Mouse (Mus musculus): ENCODE results near the gene Olfr801. TPM values are rescaled to one million over a fixed set of nuclear protein-coding genes. Genes with fewer than 3 reads are reported as not detected.

Olfr801 gene
- polyA plus RNA-seq, 1 experiment, result not detected

DNA sequence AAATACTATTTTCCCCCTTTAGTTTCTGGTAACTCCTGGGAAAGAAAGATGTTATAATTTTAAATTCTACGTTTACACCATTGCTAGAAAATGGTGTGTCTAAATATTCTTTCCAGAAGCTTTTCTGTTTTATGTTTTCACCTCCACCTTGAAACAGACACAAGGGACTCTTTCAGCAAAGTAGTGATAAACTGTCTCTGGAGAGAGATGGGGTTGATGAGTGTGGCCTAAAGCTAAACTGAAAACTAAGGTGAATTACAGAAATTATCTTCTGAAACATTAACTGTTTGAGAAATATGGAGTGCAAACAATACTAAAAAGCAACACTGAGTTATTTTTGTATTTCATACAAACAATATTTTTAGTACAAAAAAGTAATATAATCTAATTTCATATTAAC, 45.8 kb downstream of the Olfr801 start, which contains the start of gene Olfr798:
Gene Olfr798, minus strand, starts transcription at position 101 of the 400 bp plus-strand sequence.
- WGBS, result 68% methylated on average over 1 of the region's 1 CpGs
- TF ChIP-seq CTCF (IDR thresholded peaks at IDR 0.05; ENCODE audit: extremely low read depth, insufficient read depth, insufficient read length, insufficient replicate concordance) (no peak), POLR2A (IDR thresholded peaks at IDR 0.05; ENCODE audit: low read depth, low read length) (no peak)
- H3K4me3 ChIP-seq (ENCODE audit: extremely low read depth, insufficient read depth, insufficient read length), result no peak within 1 kb of the TSS
- H3K36me3 ChIP-seq (ENCODE audit: control insufficient read depth, insufficient read depth, low read length), result no peaks in the 10 kb centered on the region
- H3K4me1 ChIP-seq (ENCODE audit: control insufficient read depth, insufficient read depth, insufficient read length), result no peaks in the 10 kb centered on the region
- no peak for DNase-seq (ENCODE audit: low read depth in 1 of 2, low spot score in 2 of 2)
- H3K27ac ChIP-seq (ENCODE audit: insufficient read depth, low read length), result no peak within 1 kb of the TSS
- no peaks in the 10 kb centered on the region for H3K27me3 ChIP-seq (ENCODE audit: control insufficient read depth, insufficient read depth, low read length)

GRCm38 (mm10) chr10:129623251-129623650, 50.4 kb downstream of the Olfr801 start:
- no peaks in the 10 kb centered on the region for H3K4me1 ChIP-seq (ENCODE audit: control insufficient read depth, insufficient read depth, insufficient read length)
- TF ChIP-seq POLR2A (IDR thresholded peaks at IDR 0.05; ENCODE audit: low read depth, low read length) (no peak), CTCF (IDR thresholded peaks at IDR 0.05; ENCODE audit: extremely low read depth, insufficient read depth, insufficient read length, insufficient replicate concordance) (no peak)
- no peaks in the 10 kb centered on the region for H3K36me3 ChIP-seq (ENCODE audit: control insufficient read depth, insufficient read depth, low read length)
- no peak for DNase-seq (ENCODE audit: low read depth in 1 of 2, low spot score in 2 of 2)
- H3K27ac ChIP-seq (ENCODE audit: insufficient read depth, low read length), result no peak overlapping the region
- no peak overlapping the region for H3K4me3 ChIP-seq (ENCODE audit: extremely low read depth, insufficient read depth, insufficient read length)
- no peaks in the 10 kb centered on the region for H3K27me3 ChIP-seq (ENCODE audit: control insufficient read depth, insufficient read depth, low read length)

DNA sequence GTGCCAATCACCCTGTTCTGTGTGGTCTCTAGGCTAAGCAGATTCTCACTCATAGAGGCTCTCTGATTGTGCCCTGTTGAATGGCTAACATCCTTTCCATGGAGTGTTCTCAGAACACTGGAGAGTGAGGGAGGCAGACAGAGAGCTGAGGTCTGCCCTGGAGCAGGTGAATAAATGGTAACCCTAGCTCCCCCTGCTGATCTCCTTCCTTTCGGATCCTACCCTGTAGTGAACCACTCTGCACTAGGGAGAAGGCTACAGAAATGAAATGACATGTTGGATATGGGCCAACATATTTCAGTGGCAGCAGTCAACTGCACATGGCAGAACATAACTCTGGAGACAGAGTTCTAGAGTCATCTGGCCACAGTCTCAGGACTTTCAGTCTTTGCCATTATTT, 51.9 kb downstream of the Olfr801 start:
- no peaks in the 10 kb centered on the region for H3K36me3 ChIP-seq (ENCODE audit: control insufficient read depth, insufficient read depth, low read length)
- WGBS, result 26% methylated on average over 1 of the region's 1 CpGs
- no peak for TF ChIP-seq CTCF (IDR thresholded peaks at IDR 0.05; ENCODE audit: extremely low read depth, insufficient read depth, insufficient read length, insufficient replicate concordance)
- no peak for TF ChIP-seq POLR2A (IDR thresholded peaks at IDR 0.05; ENCODE audit: low read depth, low read length)

More for the DNA sequence above, 51.9 kb downstream of the Olfr801 start:
- Histone ChIP-seq H3K4me3 (ENCODE audit: extremely low read depth, insufficient read depth, insufficient read length) (no peak overlapping the region), H3K4me1 (ENCODE audit: control insufficient read depth, insufficient read depth, insufficient read length) (no peaks in the 10 kb centered on the region), H3K27ac (ENCODE audit: insufficient read depth, low read length) (no peak overlapping the region), H3K27me3 (ENCODE audit: control insufficient read depth, insufficient read depth, low read length) (no peaks in the 10 kb centered on the region)
- no peak for DNase-seq (ENCODE audit: low read depth in 1 of 2, low spot score in 2 of 2)

Other genes with a start within 250 kb of the Olfr801 start
- gene Olfr786, start 246.6 kb downstream of the Olfr801 start, polyA plus RNA-seq (2012; rRNA removed), result not detected in 2 replicates
- not detected in 2 replicates for gene Olfr787, start 212.0 kb downstream of the Olfr801 start, polyA plus RNA-seq (2012; rRNA removed)
- gene Olfr788, start 202.9 kb downstream of the Olfr801 start, polyA plus RNA-seq (2012; rRNA removed), result not detected in 2 replicates
- not detected in 2 replicates for gene Olfr789, start 189.1 kb downstream of the Olfr801 start, polyA plus RNA-seq (2012; rRNA removed)
- not detected in 2 replicates for gene Olfr790, start 175.4 kb downstream of the Olfr801 start, polyA plus RNA-seq (2012; rRNA removed)
- not detected in 2 replicates for gene Olfr791, start 152.1 kb downstream of the Olfr801 start, polyA plus RNA-seq (2012; rRNA removed)
- not detected in 2 replicates for gene Olfr792, start 134.7 kb downstream of the Olfr801 start, polyA plus RNA-seq (2012; rRNA removed)
- gene Olfr794, start 106.2 kb downstream of the Olfr801 start, polyA plus RNA-seq (2012; rRNA removed), result not detected in 2 replicates
- gene Olfr796, start 61.3 kb downstream of the Olfr801 start, polyA plus RNA-seq (2012; rRNA removed), result not detected in 2 replicates
- not detected in 2 replicates for gene Olfr798, start 45.9 kb downstream of the Olfr801 start, polyA plus RNA-seq (2012; rRNA removed)
- gene Olfr799, start 36.4 kb downstream of the Olfr801 start, polyA plus RNA-seq (2012; rRNA removed), result not detected in 2 replicates
- not detected in 2 replicates for gene Olfr800, start 16.2 kb downstream of the Olfr801 start, polyA plus RNA-seq (2012; rRNA removed)
- not detected in 2 replicates for gene Olfr802, start 14.3 kb upstream of the Olfr801 start, polyA plus RNA-seq (2012; rRNA removed)
- gene Olfr803, start 20.4 kb upstream of the Olfr801 start, polyA plus RNA-seq (2012; rRNA removed), result not detected in 2 replicates
- not detected in 2 replicates for gene Olfr804, start 29.3 kb upstream of the Olfr801 start, polyA plus RNA-seq (2012; rRNA removed)
- not detected in 2 replicates for gene Olfr805, start 55.5 kb upstream of the Olfr801 start, polyA plus RNA-seq (2012; rRNA removed)
- not detected in 2 replicates for gene Olfr806, start 68.1 kb upstream of the Olfr801 start, polyA plus RNA-seq (2012; rRNA removed)
- not detected in 2 replicates for gene Olfr807, start 83.9 kb upstream of the Olfr801 start, polyA plus RNA-seq (2012; rRNA removed)
- gene Olfr808, start 91.6 kb upstream of the Olfr801 start, polyA plus RNA-seq (2012; rRNA removed), result not detected in 2 replicates
- not detected in 2 replicates for gene Olfr809, start 100.8 kb upstream of the Olfr801 start, polyA plus RNA-seq (2012; rRNA removed)
- gene Olfr810, start 121.1 kb upstream of the Olfr801 start, polyA plus RNA-seq (2012; rRNA removed), result not detected in 2 replicates
- not detected in 2 replicates for gene Olfr811, start 130.5 kb upstream of the Olfr801 start, polyA plus RNA-seq (2012; rRNA removed)
- gene Olfr812, start 172.2 kb upstream of the Olfr801 start, polyA plus RNA-seq (2012; rRNA removed), result not detected in 2 replicates
- gene Olfr813, start 181.5 kb upstream of the Olfr801 start, polyA plus RNA-seq (2012; rRNA removed), result not detected in 2 replicates
- gene Olfr814, start 206.0 kb upstream of the Olfr801 start, polyA plus RNA-seq (2012; rRNA removed), result not detected in 2 replicates
- gene Olfr815, start 232.0 kb upstream of the Olfr801 start, polyA plus RNA-seq (2012; rRNA removed), result not detected in 2 replicates
- gene Olfr816, start 241.7 kb upstream of the Olfr801 start, polyA plus RNA-seq (2012; rRNA removed), result not detected in 2 replicates

All from spleen, adult 2 months (tissue).